Mouse (Mus musculus): Measurements from ENCODE around the gene Insr.

- TF ChIP-seq POLR2A (IDR thresholded peaks at IDR 0.05; ENCODE audit: borderline replicate concordance, control insufficient read depth, low read depth, low read length), result no peak
- TF ChIP-seq CTCF (IDR thresholded peaks at IDR 0.05; ENCODE audit: control insufficient read depth, insufficient read depth, low read length), result no peak
These were observed 70.1 kb downstream of the Insr start for GRCm38 (mm10) chr8:3209268-3209667.

Measured in bone marrow, adult 2 months (tissue).